Mouse (Mus musculus): ENCODE data around the gene Gps2. TPM values are rescaled to one million over a fixed set of nuclear protein-coding genes. Genes with fewer than 3 reads are reported as not detected.

Gene Gps2
- polyA plus RNA-seq, 1 experiment from 2014 or later, result 89.1 TPM

GRCm38 (mm10) chr11:69899870-69900269 is 13.8 kb upstream of the Gps2 start:
- peak; percentile 28 for DNase-seq (ENCODE audit: low spot score)
- Histone ChIP-seq H3K4me3 (peak overlapping the region; percentile 93), H3K4me1 (peaks cover 45% of the 10 kb centered on the region), H3K9me3 (no peaks in the 10 kb centered on the region), H3K27ac (replicated peaks) (peak overlapping the region; percentile 99), H3K27me3 (replicated peaks; ENCODE audit: low read depth, poor library complexity, severe bottlenecking) (no peaks in the 10 kb centered on the region; the same call in 1 of the 2 replicates), H3K36me3 (replicated peaks) (peaks cover 30% of the 10 kb centered on the region)
- WGBS, result 32% methylated on average over 4 of the region's 4 CpGs

GRCm38 (mm10) chr11:69900471-69901405 is 12.9 kb upstream of the Gps2 start, which contains the start of the genes 2810408A11Rik and Neurl4:
2810408A11Rik (minus strand) TSS chr11:69900987.
Neurl4 (plus strand) TSS chr11:69901072.
- Histone ChIP-seq H3K27ac (replicated peaks) (peak within 1 kb of the TSS; percentile 99), H3K36me3 (replicated peaks) (peaks cover 39% of the 10 kb centered on the region), H3K4me1 (peaks cover 42% of the 10 kb centered on the region), H3K4me3 (peak within 1 kb of the TSS; percentile 93), H3K9me3 (no peaks in the 10 kb centered on the region), H3K27me3 (replicated peaks; ENCODE audit: low read depth, poor library complexity, severe bottlenecking) (no peaks in the 10 kb centered on the region; the same call in 1 of the 2 replicates)
- under 1% methylated on average over 38 of the region's 38 CpGs for WGBS
- peak; percentile 94 for DNase-seq (ENCODE audit: low spot score)

- Histone ChIP-seq H3K36me3 (replicated peaks) (peaks cover 46% of the 10 kb centered on the region), H3K27ac (replicated peaks) (peak overlapping the region; percentile 99), H3K27me3 (replicated peaks; ENCODE audit: low read depth, poor library complexity, severe bottlenecking) (no peaks in the 10 kb centered on the region; the same call in 1 of the 2 replicates), H3K9me3 (no peaks in the 10 kb centered on the region), H3K4me3 (peak overlapping the region; percentile 93), H3K4me1 (peaks cover 42% of the 10 kb centered on the region)
- under 1% methylated on average over 42 of the region's 42 CpGs for WGBS
- peak; percentile 98 for DNase-seq (ENCODE audit: low spot score)
These were observed 12.3 kb upstream of the Gps2 start for GRCm38 (mm10) chr11:69901406-69901846.

GRCm38 (mm10) chr11:69901993-69902392 is 11.7 kb upstream of the Gps2 start:
- Histone ChIP-seq H3K4me1 (peaks cover 42% of the 10 kb centered on the region), H3K27ac (replicated peaks) (peak overlapping the region; percentile 99), H3K27me3 (replicated peaks; ENCODE audit: low read depth, poor library complexity, severe bottlenecking) (no peaks in the 10 kb centered on the region; the same call in 1 of the 2 replicates), H3K4me3 (peak overlapping the region; percentile 93), H3K36me3 (replicated peaks) (peaks cover 51% of the 10 kb centered on the region), H3K9me3 (no peaks in the 10 kb centered on the region)
- WGBS, result under 1% methylated on average over 39 of the region's 39 CpGs
- no peak for DNase-seq (ENCODE audit: low spot score)

GRCm38 (mm10) chr11:69902972-69903371 is 10.7 kb upstream of the Gps2 start:
- DNase-seq (ENCODE audit: low spot score), result no peak
- Histone ChIP-seq H3K27me3 (replicated peaks; ENCODE audit: low read depth, poor library complexity, severe bottlenecking) (no peaks in the 10 kb centered on the region; the same call in 1 of the 2 replicates), H3K9me3 (no peaks in the 10 kb centered on the region), H3K4me3 (peak overlapping the region; percentile 93), H3K4me1 (peaks cover 42% of the 10 kb centered on the region), H3K27ac (replicated peaks) (no peak overlapping the region), H3K36me3 (replicated peaks) (peaks cover 52% of the 10 kb centered on the region)
- WGBS, result 90% methylated on average over 13 of the region's 13 CpGs

GRCm38 (mm10) chr11:69904311-69904710 is 9.4 kb upstream of the Gps2 start:
- WGBS, result 96% methylated on average over 9 of the region's 9 CpGs

GRCm38 (mm10) chr11:69908645-69909044 is 5.0 kb upstream of the Gps2 start:
- H3K9me3 ChIP-seq, result no peaks in the 10 kb centered on the region
- H3K36me3 ChIP-seq (replicated peaks), result peaks cover 100% of the 10 kb centered on the region
- no peak overlapping the region for H3K4me3 ChIP-seq
- WGBS, result 94% methylated on average over 11 of the region's 11 CpGs
- no peak overlapping the region for H3K27ac ChIP-seq (replicated peaks)
- no peak for DNase-seq (ENCODE audit: low spot score)
- no peaks in the 10 kb centered on the region for H3K27me3 ChIP-seq (replicated peaks; ENCODE audit: low read depth, poor library complexity, severe bottlenecking)
- H3K4me1 ChIP-seq, result peaks cover 12% of the 10 kb centered on the region

More at GRCm38 (mm10) chr11:69904311-69904710, 9.4 kb upstream of the Gps2 start:
- peaks cover 65% of the 10 kb centered on the region for H3K36me3 ChIP-seq (replicated peaks)
- H3K4me3 ChIP-seq, result peak overlapping the region; percentile 16; the same call in 1 of the 2 replicates
- H3K27me3 ChIP-seq (replicated peaks; ENCODE audit: low read depth, poor library complexity, severe bottlenecking), result no peaks in the 10 kb centered on the region
- H3K4me1 ChIP-seq, result peaks cover 32% of the 10 kb centered on the region
- DNase-seq (ENCODE audit: low spot score), result no peak
- H3K9me3 ChIP-seq, result no peaks in the 10 kb centered on the region
- H3K27ac ChIP-seq (replicated peaks), result no peak overlapping the region

- Histone ChIP-seq H3K4me1 (peaks cover 11% of the 10 kb centered on the region), H3K4me3 (no peak overlapping the region), H3K27me3 (replicated peaks; ENCODE audit: low read depth, poor library complexity, severe bottlenecking) (no peaks in the 10 kb centered on the region), H3K36me3 (replicated peaks) (peaks cover 95% of the 10 kb centered on the region), H3K27ac (replicated peaks) (no peak overlapping the region), H3K9me3 (no peaks in the 10 kb centered on the region)
- WGBS, result 87% methylated on average over 5 of the region's 5 CpGs
- DNase-seq (ENCODE audit: low spot score), result no peak
These were observed 4.5 kb upstream of the Gps2 start for GRCm38 (mm10) chr11:69909174-69909573.

- H3K27ac ChIP-seq (replicated peaks), result no peak overlapping the region
- DNase-seq (ENCODE audit: low spot score), result no peak
- no peak overlapping the region for H3K4me3 ChIP-seq
- H3K4me1 ChIP-seq, result peaks cover 20% of the 10 kb centered on the region
- H3K27me3 ChIP-seq (replicated peaks; ENCODE audit: low read depth, poor library complexity, severe bottlenecking), result no peaks in the 10 kb centered on the region
- H3K36me3 ChIP-seq (replicated peaks), result peaks cover 91% of the 10 kb centered on the region
- 92% methylated on average over 8 of the region's 8 CpGs for WGBS
- H3K9me3 ChIP-seq, result no peaks in the 10 kb centered on the region
These were observed 3.5 kb upstream of the Gps2 start for GRCm38 (mm10) chr11:69910177-69910576.

GRCm38 (mm10) chr11:69910781-69911560 is 2.7 kb upstream of the Gps2 start:
- Histone ChIP-seq H3K27me3 (replicated peaks; ENCODE audit: low read depth, poor library complexity, severe bottlenecking) (no peaks in the 10 kb centered on the region), H3K4me3 (no peak overlapping the region), H3K9me3 (no peaks in the 10 kb centered on the region), H3K36me3 (replicated peaks) (peaks cover 91% of the 10 kb centered on the region), H3K4me1 (peaks cover 28% of the 10 kb centered on the region), H3K27ac (replicated peaks) (no peak overlapping the region)
- 93% methylated on average over 17 of the region's 17 CpGs for WGBS
- no peak for DNase-seq (ENCODE audit: low spot score)

- H3K9me3 ChIP-seq, result no peaks in the 10 kb centered on the region
- no peak for DNase-seq (ENCODE audit: low spot score)
- peak overlapping the region; percentile 14; the same call in 1 of the 2 replicates for H3K4me3 ChIP-seq
- 92% methylated on average over 6 of the region's 6 CpGs for WGBS
- H3K27me3 ChIP-seq (replicated peaks; ENCODE audit: low read depth, poor library complexity, severe bottlenecking), result no peaks in the 10 kb centered on the region
- H3K36me3 ChIP-seq (replicated peaks), result peaks cover 91% of the 10 kb centered on the region
- no peak overlapping the region for H3K27ac ChIP-seq (replicated peaks)
- H3K4me1 ChIP-seq, result peaks cover 34% of the 10 kb centered on the region
These were observed 2.0 kb upstream of the Gps2 start for GRCm38 (mm10) chr11:69911701-69912100.
